Comparison of ENCODE assay signal across 1 mouse cellular context in the genomic region with DNA sequence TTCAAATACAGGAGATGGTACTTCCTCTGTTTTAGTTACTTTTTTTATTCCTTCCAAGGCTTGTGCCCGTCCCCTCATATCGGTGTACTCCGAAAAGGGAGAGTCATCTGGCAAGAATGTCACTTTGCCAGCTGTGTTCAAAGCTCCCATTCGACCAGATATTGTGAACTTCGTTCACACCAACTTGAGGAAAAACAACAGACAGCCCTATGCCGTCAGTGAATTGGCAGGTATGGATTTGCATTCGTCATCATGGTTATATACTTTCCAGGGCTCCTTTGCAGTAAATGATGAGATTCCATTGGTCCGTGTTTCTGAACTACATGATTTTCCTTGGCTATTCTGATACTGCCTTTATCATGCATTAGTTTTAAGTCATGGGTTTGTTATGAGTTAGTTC.
TF ChIP-seq lines count a peak whose summit lies in the region.

No protein-coding gene starts in this region.

TF ChIP-seq in CH12.LX, 34 proteins besides CTCF, POLR2A, EP300 and RAD21:
- TF ChIP-seq NELFE (IDR thresholded peaks at IDR 0.05; ENCODE audit: low read depth, low read length) (no peak), USF1 (IDR thresholded peaks at IDR 0.05; ENCODE audit: low read depth, low read length) (no peak), POLR2AphosphoS2 (IDR thresholded peaks at IDR 0.05; ENCODE audit: low read depth, low read length) (peak; percentile 66), SIN3A (IDR thresholded peaks at IDR 0.05; ENCODE audit: low read length) (0 out of 2 replicates have a peak, but pooled peaks have one; percentile 20), MYC (IDR thresholded peaks at IDR 0.05; ENCODE audit: low read depth, low read length) (0 out of 2 replicates have a peak, but pooled peaks have one; percentile 6)
